Mouse (Mus musculus) thymus, postnatal 25 days (tissue): ENCODE results near the gene Stk26.

Experiments
- DNase-seq: peaks from one replicate; pipeline ENCODE4 v3.0.0; 2022

The Stk26 gene

DNA sequence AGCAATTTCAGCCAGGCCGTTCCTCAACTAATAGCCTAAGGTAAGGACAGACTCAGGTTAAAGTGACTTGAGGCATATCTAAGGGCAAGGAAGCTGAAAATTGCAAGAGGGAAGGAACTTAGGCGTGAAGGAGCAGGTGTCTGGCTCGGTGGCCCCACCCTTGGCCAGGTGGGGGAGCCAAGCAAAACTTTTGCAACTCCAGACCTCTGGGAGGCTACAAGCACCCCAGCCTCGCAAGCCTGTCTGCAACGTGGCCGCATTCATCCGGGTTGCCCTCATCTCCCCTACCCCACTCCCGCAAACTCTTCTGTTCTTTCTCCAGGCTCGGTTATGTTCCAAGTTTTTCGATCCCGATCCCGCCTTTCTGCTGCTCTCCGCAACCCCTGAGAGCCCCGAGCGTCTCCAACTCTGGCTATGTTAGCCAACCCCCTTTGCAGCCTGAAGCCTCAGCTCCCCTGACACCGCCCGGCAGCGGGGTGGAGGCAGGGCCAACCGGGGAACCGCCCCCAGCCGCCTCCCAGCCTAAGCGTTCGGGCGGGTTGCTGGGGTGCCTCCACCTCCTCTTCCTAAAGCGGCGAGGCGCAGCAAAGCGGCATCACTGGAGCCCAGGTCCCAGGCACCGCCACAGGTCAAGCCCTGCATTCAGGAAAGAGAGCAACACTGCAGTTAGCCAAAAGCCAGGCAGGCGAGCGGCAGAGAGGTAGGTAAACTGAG lies at the start of gene Stk26:
Gene Stk26 (plus strand): TSS at position 201 of the 714 bp plus-strand sequence.
- peak; percentile 89 for DNase-seq

DNA sequence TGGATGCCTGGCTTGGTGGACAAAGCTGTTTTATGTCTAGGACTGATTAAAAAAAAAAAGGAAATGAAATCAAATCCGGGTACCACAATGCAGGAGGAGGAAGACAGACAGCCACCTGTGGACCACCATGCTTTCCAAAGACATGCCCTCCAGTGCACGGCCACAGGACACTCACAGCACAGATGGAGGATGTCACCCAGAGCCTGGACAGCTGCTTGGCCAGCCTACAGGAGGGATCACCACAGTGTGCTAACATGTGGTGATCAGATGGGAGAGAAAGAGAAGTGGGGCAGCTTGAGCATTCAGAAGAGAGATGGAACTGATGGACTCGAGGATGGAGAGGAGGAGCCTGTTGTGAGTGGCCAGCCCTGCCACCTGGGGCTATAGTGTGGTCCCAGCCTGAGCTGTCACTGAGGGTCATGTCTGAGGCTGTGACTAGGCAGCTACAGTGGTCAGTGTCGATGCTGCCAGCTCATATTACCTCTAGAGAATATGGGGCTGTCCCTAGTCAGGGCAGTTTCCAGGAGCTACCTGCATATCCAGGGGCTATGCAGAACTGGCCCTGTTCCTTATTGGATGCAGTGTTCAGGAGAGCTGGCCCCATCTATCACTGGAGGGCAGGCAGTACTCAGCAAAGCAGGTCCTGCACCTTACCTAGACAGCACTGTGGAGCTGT lies 47.7 kb upstream of the Stk26 start:
- DNase-seq, result no peak

GRCm38 (mm10) chrX:50797798-50798197 lies 43.0 kb upstream of the Stk26 start:
- DNase-seq, result no peak

DNA sequence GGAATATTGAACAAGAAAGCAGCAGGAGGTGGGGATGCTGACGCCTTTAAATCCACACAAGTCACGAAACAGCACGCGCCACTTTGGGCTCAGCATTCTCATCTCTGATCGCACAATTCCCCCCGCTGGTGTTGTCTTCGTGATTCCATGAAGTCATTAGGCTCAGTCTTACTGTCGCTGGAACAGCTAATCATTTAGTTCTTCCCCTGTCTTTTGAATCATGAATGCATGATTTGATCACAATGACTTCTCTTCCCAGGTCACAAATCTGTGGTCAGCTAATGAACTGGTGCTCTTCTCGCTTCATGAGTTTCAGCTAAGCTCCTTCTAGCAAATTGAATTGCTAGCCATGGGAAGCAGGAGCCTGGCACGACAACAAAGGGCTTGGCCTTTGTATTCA lies 42.3 kb upstream of the Stk26 start:
- no peak for DNase-seq

- no peak for DNase-seq
Measured at GRCm38 (mm10) chrX:50799656-50800188, 41.1 kb upstream of the Stk26 start.

DNA sequence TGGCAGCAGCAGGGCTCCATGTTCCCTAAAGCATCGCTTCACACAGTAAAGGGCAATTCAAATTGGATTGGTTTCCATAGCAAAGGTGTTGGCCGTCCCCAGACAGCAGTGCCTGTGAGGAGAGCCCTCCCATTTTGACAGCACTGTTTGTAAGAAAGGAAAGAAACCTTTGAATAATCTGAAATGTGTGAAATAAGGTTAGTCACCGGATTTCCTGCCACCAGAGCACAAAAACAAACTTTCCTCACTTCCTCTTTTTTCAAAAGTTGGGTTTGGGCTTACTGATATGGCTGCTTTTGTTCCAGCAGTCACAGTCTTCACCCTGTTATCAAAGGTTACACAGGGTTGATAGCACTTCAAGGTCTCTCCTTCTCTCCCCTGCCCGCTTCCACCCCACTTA lies 35.2 kb upstream of the Stk26 start:
- DNase-seq, result peak; percentile 23

DNA sequence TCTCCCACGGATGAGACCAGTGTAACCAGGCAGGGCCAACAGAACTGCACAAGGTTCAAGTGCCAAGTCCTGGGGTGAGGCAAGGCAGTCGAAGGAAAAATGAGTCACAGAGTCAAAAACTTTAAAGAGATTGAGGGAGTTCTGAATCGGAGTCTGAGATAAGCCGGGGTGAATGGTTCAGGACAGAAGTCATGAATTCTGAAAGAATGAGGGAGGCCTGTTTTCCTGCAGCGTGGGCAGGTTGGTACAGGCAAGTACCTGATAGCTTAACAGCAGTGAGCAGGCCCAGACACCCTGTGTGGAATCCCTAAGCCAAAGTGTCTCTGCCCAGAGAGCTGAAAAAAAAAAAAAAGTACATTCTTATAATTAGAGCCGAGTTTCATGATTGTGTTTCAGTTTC lies 17.0 kb upstream of the Stk26 start:
- no peak for DNase-seq

DNA sequence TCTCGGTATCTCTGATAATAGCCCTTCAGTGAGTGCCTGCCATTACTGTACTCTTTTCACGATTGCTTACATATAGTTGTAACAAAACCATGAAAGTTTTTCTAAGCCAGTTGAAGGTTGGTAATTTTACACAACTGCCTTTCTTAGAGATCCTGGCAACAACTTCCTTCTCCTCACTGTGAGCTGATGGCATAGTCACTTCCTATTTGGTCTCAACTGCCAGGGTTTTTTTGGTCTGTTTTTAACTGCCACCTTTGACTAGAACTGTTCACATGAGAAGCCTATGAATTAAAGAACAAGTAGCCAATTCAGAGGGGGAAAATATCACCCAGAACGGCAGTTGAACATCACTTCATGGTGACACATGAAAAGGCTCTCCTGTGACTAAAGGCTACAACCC lies 5.3 kb upstream of the Stk26 start:
- no peak for DNase-seq

GRCm38 (mm10) chrX:50836029-50836691 lies 4.7 kb upstream of the Stk26 start:
- peak; percentile 51 for DNase-seq

DNA sequence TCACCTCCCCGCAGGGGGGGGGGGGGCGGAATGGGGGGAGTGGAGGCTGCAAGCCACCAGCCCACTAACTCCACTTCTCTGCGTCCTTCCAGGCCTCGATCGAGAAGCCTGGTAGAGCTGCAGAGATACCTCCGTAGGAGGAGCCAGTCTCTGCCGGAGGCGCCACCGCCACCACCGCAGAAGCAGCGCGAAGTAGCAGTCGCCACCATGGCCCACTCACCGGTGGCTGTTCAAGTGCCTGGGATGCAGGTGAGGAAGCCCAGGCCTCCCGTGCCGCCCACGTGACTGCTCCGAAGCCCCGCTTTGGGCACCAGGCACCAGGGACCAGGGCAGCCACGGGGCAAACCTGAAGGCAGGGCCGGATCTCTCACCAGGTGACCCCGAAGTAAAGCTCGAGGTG lies 740 bp downstream of the Stk26 start:
- DNase-seq, result peak; percentile 54

- peak; percentile 51 for DNase-seq
Measured at GRCm38 (mm10) chrX:50842046-50842445, 1.2 kb downstream of the Stk26 start.

- DNase-seq, result no peak
Measured at GRCm38 (mm10) chrX:50850428-50851184, 9.8 kb downstream of the Stk26 start.

GRCm38 (mm10) chrX:50863771-50864170 lies 22.9 kb downstream of the Stk26 start:
- no peak for DNase-seq

- DNase-seq, result no peak
Measured at GRCm38 (mm10) chrX:50864734-50865133, 23.9 kb downstream of the Stk26 start.

DNA sequence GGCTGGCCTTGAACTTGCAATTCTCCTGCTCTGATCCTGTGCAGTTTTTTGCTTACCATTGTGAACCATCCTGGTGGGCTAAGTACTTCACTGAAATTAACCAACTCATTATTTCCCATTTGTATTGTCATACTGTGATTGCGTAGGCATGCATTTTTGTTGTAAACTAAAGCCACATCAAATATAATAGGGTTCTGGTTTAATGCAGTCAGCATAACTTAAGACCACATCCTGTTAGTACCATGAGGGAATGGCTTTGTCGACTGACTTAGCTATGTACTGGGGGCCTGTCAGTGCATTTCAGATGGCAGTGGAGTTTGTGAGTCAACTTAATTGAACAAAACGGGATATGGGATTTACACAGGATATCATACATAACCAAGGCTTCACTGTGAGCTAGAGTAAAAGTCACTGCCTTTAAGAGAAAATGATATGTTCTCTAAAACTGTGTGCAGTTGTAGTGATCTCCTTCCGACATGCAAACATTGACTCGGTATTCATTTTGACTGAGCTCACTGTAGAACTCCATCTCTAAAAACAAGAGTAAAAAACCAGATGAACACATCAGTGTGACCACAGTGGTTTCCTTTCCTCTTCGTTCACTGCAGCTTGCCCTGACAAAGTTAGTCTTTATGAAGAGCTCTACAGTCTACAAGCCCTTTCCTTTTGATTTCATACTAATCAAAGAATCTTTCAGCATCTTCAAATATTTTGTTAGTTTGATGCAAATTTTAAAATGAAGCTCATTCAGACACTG lies 33.6 kb downstream of the Stk26 start:
- no peak for DNase-seq

- DNase-seq, result no peak
Measured at GRCm38 (mm10) chrX:50887999-50888398, 47.2 kb downstream of the Stk26 start.

GRCm38 (mm10) chrX:50903497-50903896 lies 62.6 kb downstream of the Stk26 start:
- no peak for DNase-seq

DNA sequence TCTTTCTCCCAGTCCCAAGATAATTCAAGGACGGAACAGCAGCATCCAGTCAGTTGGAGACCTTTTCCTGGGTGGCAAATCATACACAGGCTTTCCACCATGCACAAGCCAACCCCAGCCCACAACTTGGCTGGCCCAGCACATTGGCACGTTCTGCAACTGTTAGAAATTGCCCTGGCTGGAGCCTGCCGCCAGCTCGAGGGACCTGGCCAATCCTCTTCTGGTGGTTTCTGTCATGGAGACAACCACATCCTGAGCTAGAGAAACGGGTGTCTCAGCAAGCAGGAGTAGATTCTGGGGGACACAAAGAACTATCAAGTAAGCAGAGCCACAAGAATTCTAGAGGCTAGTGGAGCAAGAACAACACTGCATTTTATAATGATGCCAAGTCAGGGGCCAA lies 69.1 kb downstream of the Stk26 start:
- no peak for DNase-seq

- DNase-seq, result no peak
Measured at GRCm38 (mm10) chrX:50917389-50917788, 76.5 kb downstream of the Stk26 start.

DNA sequence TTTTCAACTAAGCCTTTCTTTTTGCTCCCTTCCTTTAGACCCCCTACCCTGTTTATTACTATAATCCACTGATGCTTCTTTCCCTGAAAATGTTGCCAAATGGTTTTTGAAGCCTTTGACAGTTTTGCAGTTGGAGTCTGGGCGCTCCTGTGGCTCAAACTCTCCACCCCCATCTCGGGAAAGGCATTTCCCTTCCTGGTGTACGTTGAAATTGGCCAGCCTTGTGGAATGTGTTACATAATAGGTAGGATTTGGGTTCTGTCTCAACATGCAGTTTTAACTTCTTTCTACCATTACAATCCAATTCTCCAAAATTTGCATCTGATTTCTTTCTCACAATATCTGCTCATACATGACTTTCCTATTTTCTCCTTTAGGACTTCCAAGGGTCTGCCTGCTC lies 77.9 kb downstream of the Stk26 start:
- DNase-seq, result no peak

- DNase-seq, result peak; percentile 11
Measured at GRCm38 (mm10) chrX:50924629-50925364, 84.0 kb downstream of the Stk26 start.
